ENCODE assay signal across 9 mouse cellular contexts in genomic region chr11:32340476-32341473, GRCm38 (mm10). TPM values are rescaled to one million over a fixed set of nuclear protein-coding genes. Genes with fewer than 3 reads are reported as not detected.
DNase-seq lines count a peak whose midpoint lies in the region; ATAC-seq and TF ChIP-seq lines count a peak whose summit lies in the region.
"Had no signal": no experiment of that assay in that cellular context is flagged by ENCODE, and none has a peak within 500 bp of the region (broad histone marks: within the 10 kb centered on the region; RNA-seq: fewer than 3 reads in every experiment).

No protein-coding gene starts in this region.

- no peaks in the 10 kb centered on the region; a peak in 2 of 4 replicates for H3K27me3 ChIP-seq in MEL (ENCODE audit: control insufficient read depth in 1 of 2, insufficient read depth in 2 of 2, low read length in 2 of 2)
- H3K27me3 ChIP-seq in liver, adult 2 months (ENCODE audit: control insufficient read depth, insufficient read depth, low read length) = no peaks in the 10 kb centered on the region

- H3K27ac ChIP-seq in layer of hippocampus, adult 2 months = no peak overlapping the region
- no peak overlapping the region for H3K27ac ChIP-seq in MEL (ENCODE audit: control insufficient read depth, low read depth, low read length)
- H3K27ac ChIP-seq in liver, adult 2 months (replicated peaks; ENCODE audit: insufficient read depth, low read depth, low read length) = no peak overlapping the region

- no peak overlapping the region for H3K4me3 ChIP-seq in layer of hippocampus, adult 2 months
- H3K4me3 ChIP-seq in MEL (ENCODE audit: control insufficient read depth in 1 of 2, insufficient read depth in 1 of 2, low read depth in 2 of 2, low read length in 2 of 2) = no peak overlapping the region
- H3K4me3 ChIP-seq in liver, adult 2 months (ENCODE audit: insufficient read depth, low read depth, low read length) = no peak overlapping the region

- H3K36me3 ChIP-seq in MEL (ENCODE audit: control insufficient read depth in 1 of 2, insufficient read depth in 2 of 2, low read length in 2 of 2) = no peaks in the 10 kb centered on the region
- H3K36me3 ChIP-seq in liver, adult 2 months (ENCODE audit: control insufficient read depth, insufficient read depth, low read length) = no peaks in the 10 kb centered on the region

- no peak overlapping the region for H3K9ac ChIP-seq in MEL (ENCODE audit: control insufficient read depth, low read depth, low read length, poor library complexity, severe bottlenecking)
- no peak overlapping the region for H3K9ac ChIP-seq in liver, adult 2 months (ENCODE audit: low read depth, low read length)

- TF ChIP-seq EP300 in MEL (IDR thresholded peaks at IDR 0.05; ENCODE audit: low read depth in 1 of 2, low read length in 2 of 2) = no peak

- no peak for TF ChIP-seq POLR2A in MEL (IDR thresholded peaks at IDR 0.05; ENCODE audit: control insufficient read depth in 1 of 2, insufficient read depth in 1 of 2, low read depth in 1 of 2, low read length in 2 of 2, poor library complexity in 1 of 2)
- TF ChIP-seq POLR2A in liver, adult 2 months (IDR thresholded peaks at IDR 0.05; ENCODE audit: extremely low read depth, insufficient read depth, low read length) = no peak

- TF ChIP-seq CTCF in layer of hippocampus, adult 2 months (conservative IDR thresholded peaks at IDR 0.05) = peak; percentile 86
- TF ChIP-seq CTCF in MEL (IDR thresholded peaks at IDR 0.05 in 2 of 3, conservative IDR thresholded peaks at IDR 0.05 in 1 of 3; ENCODE audit: control insufficient read depth in 1 of 3, insufficient read depth in 1 of 3, low read depth in 2 of 3, low read length in 3 of 3, poor library complexity in 1 of 3, severe bottlenecking in 1 of 3) = peak; percentile 91 to 98 (median 94)
- peak; percentile 84 for TF ChIP-seq CTCF in liver, adult 2 months (IDR thresholded peaks at IDR 0.05; ENCODE audit: low read depth, low read length)

- no peaks in the 10 kb centered on the region for H3K9me3 ChIP-seq in MEL (replicated peaks; ENCODE audit: insufficient read depth, low read length)

- TF ChIP-seq RAD21 in MEL (IDR thresholded peaks at IDR 0.05; ENCODE audit: low read depth, low read length) = peak; percentile 26

- peaks cover 0 to 4% of the 10 kb centered on the region in 2 experiments; a peak in 1 of 4 replicates for H3K4me1 ChIP-seq in MEL (ENCODE audit: control insufficient read depth in 1 of 2, insufficient read depth in 2 of 2, low read length in 2 of 2)
- peaks cover 8% of the 10 kb centered on the region; the same call in 1 of the 2 replicates for H3K4me1 ChIP-seq in liver, adult 2 months (ENCODE audit: control insufficient read depth, insufficient read depth, low read length)

- 50% methylated on average over 17 of the region's 17 CpGs for WGBS in liver, adult 2 months

- intact Hi-C loops in heart, postnatal 36 days (cut with DNase I) = loop anchor here (10.0 kb wide), 1 partner anchor 364 kb away; no protein-coding TSS in a partner anchor

- no peak for ATAC-seq in activated CD4-positive, CD25-positive, alpha-beta regulatory T cell, adult 4 months

- DNase-seq in layer of hippocampus, adult 2 months (ENCODE audit: low spot score in 2 of 2) = peak in 1 of 2 experiments; percentile 40
- DNase-seq in layer of hippocampus, adult 11-12 months (ENCODE audit: low spot score) = no peak
- DNase-seq in MEL (ENCODE audit: low read depth, low spot score) = peak; percentile 88
- peak; percentile 84 for DNase-seq in embryo, embryonic 10 days (ENCODE audit: low spot score)
- DNase-seq in heart, postnatal 36 days = peak; percentile 57 to 62
- no peak for DNase-seq in liver, adult 2 months (ENCODE audit: extremely low read depth, low read depth, low spot score)
- DNase-seq in retina, embryonic 14.5 days (ENCODE audit: low spot score) = peak; percentile 84

- no peaks in the 10 kb centered on the region for H3K79me2 ChIP-seq in MEL (ENCODE audit: control insufficient read depth, insufficient read depth, low read length, poor library complexity)
- no peaks in the 10 kb centered on the region for H3K79me2 ChIP-seq in liver, adult 2 months (ENCODE audit: control insufficient read depth, insufficient read depth, low read length)

TF ChIP-seq in MEL, 35 proteins besides CTCF, POLR2A, EP300 and RAD21:
- TF ChIP-seq SMC3 (IDR thresholded peaks at IDR 0.05; ENCODE audit: low read depth, low read length) (peak; percentile 53), TBP (IDR thresholded peaks at IDR 0.05; ENCODE audit: low read depth, low read length) (no peak)

RNA-seq across cellular contexts. Expression of gene Sh3pxd2b, which starts 6.8 kb away (rescaled TPM):
- total RNA-seq in layer of hippocampus, adult 2 months (2021) = 10 to 100 TPM; 10.2 to 11.1 TPM
- total RNA-seq in MEL (2012; rRNA removed) = 9.6 and 10.0 TPM in 2 replicates
- polyA plus RNA-seq in MEL (2012; ENCODE audit: insufficient read depth in 1 of 2, insufficient read length in 2 of 2, low read depth in 1 of 2, low replicate concordance in 2 of 2, missing spikeins in 1 of 2) = 10 to 100 TPM in 1 of 2 experiments, not detected in 1; 17.0 TPM
- total RNA-seq in heart, postnatal 36 days (2021) = 1 to 10 TPM; 4.5 to 6.0 TPM
- 0.18 and 0.47 TPM in 2 replicates for total RNA-seq in liver, adult 2 months (2014; rRNA removed)
- polyA plus RNA-seq in liver, adult 2 months (2012; rRNA removed) = 0.23 and 0.24 TPM in 2 replicates
- under 1 TPM in 1 of 2 experiments, not detected in 1; 0.06 TPM for polyA plus RNA-seq in activated CD4-positive, CD25-positive, alpha-beta regulatory T cell, adult 4 months (2017; shearing (Covaris generic))

RNA-seq across cellular contexts. Expression of gene Hbq1a, which starts 40.9 kb away (rescaled TPM):
- 1 to 10 TPM; 1.1 to 1.8 TPM for total RNA-seq in layer of hippocampus, adult 2 months (2021)
- total RNA-seq in MEL (2012; rRNA removed) = 0.46 TPM in 1 of 2 replicates, not detected in the other
- under 1 TPM in 1 of 2 experiments, not detected in 1; 0.29 TPM for polyA plus RNA-seq in MEL (2012; ENCODE audit: insufficient read depth in 1 of 2, insufficient read length in 2 of 2, low read depth in 1 of 2, low replicate concordance in 2 of 2, missing spikeins in 1 of 2)
- total RNA-seq in heart, postnatal 36 days (2021) = under 1 TPM; 0.75 to 0.76 TPM
- 0.46 and 0.60 TPM in 2 replicates for total RNA-seq in liver, adult 2 months (2014; rRNA removed)
- polyA plus RNA-seq in liver, adult 2 months (2012; rRNA removed) = not detected in 2 replicates
- polyA plus RNA-seq in activated CD4-positive, CD25-positive, alpha-beta regulatory T cell, adult 4 months (2017; shearing (Covaris generic)) = not detected
- total RNA-seq: neutrophil, adult 5-6 weeks had no signal

RNA-seq across cellular contexts. Expression of gene Hba-a2, which starts 44.5 kb away (rescaled TPM):
- total RNA-seq in layer of hippocampus, adult 2 months (2021) = 100 to 1,000 TPM; 253 to 450 TPM
- total RNA-seq in MEL (2012; rRNA removed) = 130 and 202 TPM in 2 replicates
- 100 to 1,000 TPM; 313 to 432 TPM for polyA plus RNA-seq in MEL (2012; ENCODE audit: insufficient read depth in 1 of 2, insufficient read length in 2 of 2, low read depth in 1 of 2, low replicate concordance in 2 of 2, missing spikeins in 1 of 2)
- total RNA-seq in heart, postnatal 36 days (2021) = 1,000 to 10,000 TPM; 7,375 to 9,600 TPM
- total RNA-seq in liver, adult 2 months (2014; rRNA removed) = 243 and 388 TPM in 2 replicates
- 604 and 869 TPM in 2 replicates for polyA plus RNA-seq in liver, adult 2 months (2012; rRNA removed)
- polyA plus RNA-seq in activated CD4-positive, CD25-positive, alpha-beta regulatory T cell, adult 4 months (2017; shearing (Covaris generic)) = 100 to 1,000 TPM in 1 of 2 experiments, 1 to 10 TPM in 1; 8.9 to 339 TPM

RNA-seq across cellular contexts. Expression of gene Hbq1b, which starts 54.0 kb away (rescaled TPM):
- total RNA-seq in layer of hippocampus, adult 2 months (2021) = 1 to 10 TPM; 1.0 to 1.7 TPM
- total RNA-seq in MEL (2012; rRNA removed) = 2.3 and 2.5 TPM in 2 replicates
- 1 to 10 TPM in 1 of 2 experiments, not detected in 1; 6.5 TPM for polyA plus RNA-seq in MEL (2012; ENCODE audit: insufficient read depth in 1 of 2, insufficient read length in 2 of 2, low read depth in 1 of 2, low replicate concordance in 2 of 2, missing spikeins in 1 of 2)
- 1 to 10 TPM in 1 of 2 experiments, not detected in 1; 1.4 TPM for total RNA-seq in heart, postnatal 36 days (2021)
- not detected in 2 replicates for total RNA-seq in liver, adult 2 months (2014; rRNA removed)
- polyA plus RNA-seq in liver, adult 2 months (2012; rRNA removed) = not detected in 2 replicates
- not detected for polyA plus RNA-seq in activated CD4-positive, CD25-positive, alpha-beta regulatory T cell, adult 4 months (2017; shearing (Covaris generic))

RNA-seq across cellular contexts. Expression of gene Hba-a1, which starts 57.5 kb away (rescaled TPM):
- total RNA-seq in layer of hippocampus, adult 2 months (2021) = 100 to 1,000 TPM; 315 to 509 TPM
- 211 and 272 TPM in 2 replicates for total RNA-seq in MEL (2012; rRNA removed)
- polyA plus RNA-seq in MEL (2012; ENCODE audit: insufficient read depth in 1 of 2, insufficient read length in 2 of 2, low read depth in 1 of 2, low replicate concordance in 2 of 2, missing spikeins in 1 of 2) = 100 to 1,000 TPM; 313 to 334 TPM
- over 10,000 TPM in 1 of 2 experiments, 1,000 to 10,000 TPM in 1; 7,538 to 10,107 TPM for total RNA-seq in heart, postnatal 36 days (2021)
- 146 and 208 TPM in 2 replicates for total RNA-seq in liver, adult 2 months (2014; rRNA removed)
- polyA plus RNA-seq in liver, adult 2 months (2012; rRNA removed) = 354 and 696 TPM in 2 replicates
- 100 to 1,000 TPM in 1 of 2 experiments, 1 to 10 TPM in 1; 4.6 to 196 TPM for polyA plus RNA-seq in activated CD4-positive, CD25-positive, alpha-beta regulatory T cell, adult 4 months (2017; shearing (Covaris generic))

Comparison
In these comparisons a context has a peak if more than half of its experiments do, and no peak if none do; other contexts are left out.
1. DNase-seq: peak in MEL (single experiment), embryo, embryonic 10 days (single experiment), heart, postnatal 36 days (2 of 2) and retina, embryonic 14.5 days (single experiment); none in layer of hippocampus, adult 11-12 months (single experiment) and liver, adult 2 months (single experiment).
2. RNA of gene Hba-a2, which starts 44.5 kb away (total RNA-seq): 7,375 to 9,600 TPM in heart, postnatal 36 days; 253 to 450 TPM in layer of hippocampus, adult 2 months, 243 to 388 TPM in liver, adult 2 months and 130 to 202 TPM in MEL; every median in the first group is over 10 times any median in the second.
3. Peak in every context shown above with its lines, with median percentiles within 50 percentile points of each other: CTCF ChIP-seq.